Mouse (Mus musculus): Measurements from ENCODE around the gene Fkbp9. TPM values are rescaled to one million over a fixed set of nuclear protein-coding genes. Genes with fewer than 3 reads are reported as not detected.
"Not testable (repeated sequence)": the region's sequence is repeated elsewhere in the genome, so short reads cannot be mapped to it uniquely, and the experiment has no call there.

The Fkbp9 gene
- polyA plus RNA-seq, 1 experiment from 2014 or later: 145 TPM

DNA sequence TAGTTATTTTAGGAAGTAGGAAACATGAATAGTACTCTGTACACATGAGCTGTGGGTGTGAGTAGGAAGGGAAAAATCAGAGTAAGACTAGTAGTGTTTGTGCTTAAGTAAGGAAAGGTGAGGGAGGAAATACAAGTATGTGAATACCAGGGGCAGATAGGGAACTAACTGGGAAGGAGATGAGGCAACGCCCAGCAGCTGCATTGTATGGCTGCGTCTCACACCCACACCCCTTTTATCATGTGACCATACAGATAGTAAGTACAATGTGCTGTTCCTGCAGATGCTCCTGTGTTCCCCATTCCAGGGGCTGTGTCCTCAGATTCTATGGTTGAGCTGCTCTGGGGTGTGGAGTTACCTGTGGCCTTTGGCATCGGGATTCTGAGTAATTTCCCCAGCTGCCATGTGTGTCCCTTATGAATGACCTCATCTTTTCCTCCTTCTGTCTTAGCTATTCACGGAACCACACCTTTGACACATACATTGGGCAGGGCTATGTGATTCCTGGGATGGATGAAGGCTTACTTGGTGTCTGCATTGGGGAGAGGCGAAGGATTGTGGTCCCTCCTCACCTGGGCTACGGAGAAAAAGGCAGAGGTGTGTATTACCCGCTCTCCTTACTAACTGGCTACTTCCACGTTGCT lies 28.5 kb downstream of the Fkbp9 start:
- no peaks in the 10 kb centered on the region for H3K9me3 ChIP-seq (ENCODE audit: low read length)
- no peak for ATAC-seq (ENCODE audit: low FRiP score, low TSS enrichment)
- no peaks in the 10 kb centered on the region for H3K4me1 ChIP-seq (ENCODE audit: insufficient read depth, low read length)
- no peak overlapping the region for H3K9ac ChIP-seq (replicated peaks; ENCODE audit: low read length)
- H3K4me3 ChIP-seq (ENCODE audit: low read length): no peak overlapping the region
- peaks cover 22% of the 10 kb centered on the region for H3K36me3 ChIP-seq (ENCODE audit: insufficient read depth, low read length)
- no peaks in the 10 kb centered on the region for H3K27me3 ChIP-seq (ENCODE audit: insufficient read depth, low read length)
- no peak overlapping the region for H3K4me2 ChIP-seq (replicated peaks; ENCODE audit: low read depth, low read length)
- WGBS: 86% methylated on average over 8 of the region's 8 CpGs
- H3K27ac ChIP-seq (ENCODE audit: low read length): no peak overlapping the region

- not testable (repeated sequence) for ATAC-seq (ENCODE audit: low FRiP score, low TSS enrichment); H3K4me2 ChIP-seq (replicated peaks; ENCODE audit: low read depth, low read length)
- 94% methylated on average over 1 of the region's 1 CpGs for WGBS
Observed at GRCm38 (mm10) chr6:56866899-56867298, 35.0 kb downstream of the Fkbp9 start.

DNA sequence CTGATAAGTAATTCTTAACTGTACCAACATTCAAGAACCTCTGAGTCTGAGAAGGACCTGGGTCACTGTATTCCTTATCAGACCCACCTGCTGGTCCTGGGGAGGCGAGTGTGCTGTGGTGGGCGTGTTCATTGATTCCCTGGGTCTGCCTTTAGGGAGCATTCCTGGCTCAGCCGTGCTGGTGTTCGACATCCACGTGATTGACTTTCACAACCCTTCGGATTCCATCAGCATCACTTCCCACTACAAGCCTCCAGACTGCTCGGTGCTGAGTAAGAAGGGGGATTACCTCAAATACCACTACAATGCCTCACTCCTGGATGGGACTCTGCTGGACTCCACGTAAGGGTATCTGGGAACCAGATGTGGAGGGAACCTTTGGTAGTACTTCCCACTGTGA lies 36.7 kb downstream of the Fkbp9 start:
- Histone ChIP-seq H3K36me3 (ENCODE audit: insufficient read depth, low read length) (peaks cover 12% of the 10 kb centered on the region; the same call in 1 of the 2 replicates), H3K4me3 (ENCODE audit: low read length) (no peak overlapping the region), H3K4me2 (replicated peaks; ENCODE audit: low read depth, low read length) (no peak overlapping the region), H3K4me1 (ENCODE audit: insufficient read depth, low read length) (no peaks in the 10 kb centered on the region), H3K27ac (ENCODE audit: low read length) (no peak overlapping the region), H3K9ac (replicated peaks; ENCODE audit: low read length) (no peak overlapping the region), H3K9me3 (ENCODE audit: low read length) (no peaks in the 10 kb centered on the region), H3K27me3 (ENCODE audit: insufficient read depth, low read length) (no peaks in the 10 kb centered on the region)
- ATAC-seq (ENCODE audit: low FRiP score, low TSS enrichment): no peak
- 82% methylated on average over 8 of the region's 8 CpGs for WGBS

More at GRCm38 (mm10) chr6:56866899-56867298, 35.0 kb downstream of the Fkbp9 start:
- H3K4me3 ChIP-seq (ENCODE audit: low read length); H3K27ac ChIP-seq (ENCODE audit: low read length); H3K4me1 ChIP-seq (ENCODE audit: insufficient read depth, low read length); H3K27me3 ChIP-seq (ENCODE audit: insufficient read depth, low read length); H3K9me3 ChIP-seq (ENCODE audit: low read length); H3K9ac ChIP-seq (replicated peaks; ENCODE audit: low read length): not testable (repeated sequence)
- H3K36me3 ChIP-seq (ENCODE audit: insufficient read depth, low read length): peaks cover 17% of the 10 kb centered on the region; the same call in 1 of the 2 replicates

GRCm38 (mm10) chr6:56870027-56870426 lies 38.2 kb downstream of the Fkbp9 start:
- WGBS: 57% methylated on average over 2 of the region's 2 CpGs
- H3K36me3 ChIP-seq (ENCODE audit: insufficient read depth, low read length): peaks cover 16% of the 10 kb centered on the region; the same call in 1 of the 2 replicates

GRCm38 (mm10) chr6:56876870-56877269 lies 45.0 kb downstream of the Fkbp9 start:
- H3K36me3 ChIP-seq (ENCODE audit: insufficient read depth, low read length): peaks cover 30% of the 10 kb centered on the region
- no peak overlapping the region for H3K27ac ChIP-seq (ENCODE audit: low read length)
- 72% methylated on average over 4 of the region's 4 CpGs for WGBS
- H3K9me3 ChIP-seq (ENCODE audit: low read length): no peaks in the 10 kb centered on the region
- H3K27me3 ChIP-seq (ENCODE audit: insufficient read depth, low read length): no peaks in the 10 kb centered on the region
- H3K4me3 ChIP-seq (ENCODE audit: low read length): no peak overlapping the region
- no peak overlapping the region for H3K9ac ChIP-seq (replicated peaks; ENCODE audit: low read length)
- H3K4me1 ChIP-seq (ENCODE audit: insufficient read depth, low read length): no peaks in the 10 kb centered on the region
- no peak overlapping the region for H3K4me2 ChIP-seq (replicated peaks; ENCODE audit: low read depth, low read length)
- ATAC-seq (ENCODE audit: low FRiP score, low TSS enrichment): no peak

More at GRCm38 (mm10) chr6:56870027-56870426, 38.2 kb downstream of the Fkbp9 start:
- Histone ChIP-seq H3K4me2 (replicated peaks; ENCODE audit: low read depth, low read length) (no peak overlapping the region), H3K27me3 (ENCODE audit: insufficient read depth, low read length) (no peaks in the 10 kb centered on the region), H3K27ac (ENCODE audit: low read length) (no peak overlapping the region), H3K9me3 (ENCODE audit: low read length) (no peaks in the 10 kb centered on the region), H3K4me3 (ENCODE audit: low read length) (no peak overlapping the region), H3K4me1 (ENCODE audit: insufficient read depth, low read length) (no peaks in the 10 kb centered on the region), H3K9ac (replicated peaks; ENCODE audit: low read length) (no peak overlapping the region)
- ATAC-seq (ENCODE audit: low FRiP score, low TSS enrichment): no peak

DNA sequence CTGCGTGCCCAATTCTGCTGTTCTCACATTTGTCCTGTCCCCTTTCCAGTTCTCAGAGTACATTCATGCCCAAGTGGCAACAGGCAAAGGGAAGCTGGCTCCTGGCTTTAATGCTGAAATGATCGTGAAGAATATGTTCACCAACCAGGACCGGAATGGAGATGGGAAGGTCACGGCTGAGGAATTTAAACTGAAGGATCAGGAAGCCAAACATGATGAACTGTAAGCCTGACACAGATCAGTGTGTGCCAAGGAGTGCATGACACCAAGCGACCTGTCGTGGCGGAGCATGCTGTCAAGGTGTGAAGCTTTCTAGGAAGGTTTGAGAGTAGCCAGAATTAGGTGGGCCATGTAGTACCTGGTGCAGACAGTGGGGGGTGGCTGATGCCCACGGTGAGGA lies 46.1 kb downstream of the Fkbp9 start:
- 90% methylated on average over 8 of the region's 8 CpGs for WGBS
- no peaks in the 10 kb centered on the region for H3K9me3 ChIP-seq (ENCODE audit: low read length)
- no peak overlapping the region for H3K9ac ChIP-seq (replicated peaks; ENCODE audit: low read length)
- no peak overlapping the region for H3K4me3 ChIP-seq (ENCODE audit: low read length)
- H3K27me3 ChIP-seq (ENCODE audit: insufficient read depth, low read length): no peaks in the 10 kb centered on the region
- no peak overlapping the region for H3K4me2 ChIP-seq (replicated peaks; ENCODE audit: low read depth, low read length)
- ATAC-seq (ENCODE audit: low FRiP score, low TSS enrichment): no peak
- no peak overlapping the region for H3K27ac ChIP-seq (ENCODE audit: low read length)
- H3K36me3 ChIP-seq (ENCODE audit: insufficient read depth, low read length): peaks cover 37% of the 10 kb centered on the region
- no peaks in the 10 kb centered on the region for H3K4me1 ChIP-seq (ENCODE audit: insufficient read depth, low read length)

DNA sequence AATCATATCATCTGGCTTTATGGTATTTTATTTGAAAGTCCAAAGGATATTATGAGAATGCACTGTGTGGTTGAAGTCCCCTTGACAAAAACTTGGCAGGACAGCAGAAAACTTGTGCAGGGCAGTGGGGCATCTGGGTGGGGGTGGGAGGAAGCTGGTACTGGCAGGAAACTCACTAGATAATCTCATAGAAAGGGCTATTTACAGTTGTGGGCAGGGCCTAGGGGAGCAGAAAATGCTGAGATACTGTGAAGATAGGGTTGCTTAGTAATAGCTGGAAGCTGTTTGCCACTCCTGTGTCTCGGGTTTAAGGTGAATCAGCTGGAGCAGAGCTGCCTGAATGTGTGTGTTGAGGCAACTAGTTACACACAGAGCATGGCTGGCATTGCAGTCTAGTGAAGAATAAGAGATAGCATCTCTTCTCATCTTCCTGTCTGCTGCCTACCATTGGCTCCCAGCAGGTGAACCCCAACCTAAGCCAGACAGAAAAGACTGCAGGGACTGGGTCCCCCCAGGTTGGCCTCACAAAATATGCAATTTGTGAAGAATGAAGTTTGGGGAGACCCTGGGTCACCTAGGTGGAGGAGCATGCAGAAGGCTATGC lies 47.6 kb downstream of the Fkbp9 start:
- no peak overlapping the region for H3K4me2 ChIP-seq (replicated peaks; ENCODE audit: low read depth, low read length)
- WGBS: 47% methylated on average over 1 of the region's 1 CpGs
- no peak overlapping the region for H3K4me3 ChIP-seq (ENCODE audit: low read length)
- H3K4me1 ChIP-seq (ENCODE audit: insufficient read depth, low read length): no peaks in the 10 kb centered on the region
- H3K27me3 ChIP-seq (ENCODE audit: insufficient read depth, low read length): no peaks in the 10 kb centered on the region
- peaks cover 39% of the 10 kb centered on the region for H3K36me3 ChIP-seq (ENCODE audit: insufficient read depth, low read length)
- ATAC-seq (ENCODE audit: low FRiP score, low TSS enrichment): peak; percentile 59; the same call in 1 of the 2 replicates
- no peak overlapping the region for H3K27ac ChIP-seq (ENCODE audit: low read length)
- H3K9ac ChIP-seq (replicated peaks; ENCODE audit: low read length): no peak overlapping the region
- no peaks in the 10 kb centered on the region for H3K9me3 ChIP-seq (ENCODE audit: low read length)

- peaks cover 43% of the 10 kb centered on the region for H3K36me3 ChIP-seq (ENCODE audit: insufficient read depth, low read length)
Observed at GRCm38 (mm10) chr6:56888561-56888960, 56.7 kb downstream of the Fkbp9 start.

DNA sequence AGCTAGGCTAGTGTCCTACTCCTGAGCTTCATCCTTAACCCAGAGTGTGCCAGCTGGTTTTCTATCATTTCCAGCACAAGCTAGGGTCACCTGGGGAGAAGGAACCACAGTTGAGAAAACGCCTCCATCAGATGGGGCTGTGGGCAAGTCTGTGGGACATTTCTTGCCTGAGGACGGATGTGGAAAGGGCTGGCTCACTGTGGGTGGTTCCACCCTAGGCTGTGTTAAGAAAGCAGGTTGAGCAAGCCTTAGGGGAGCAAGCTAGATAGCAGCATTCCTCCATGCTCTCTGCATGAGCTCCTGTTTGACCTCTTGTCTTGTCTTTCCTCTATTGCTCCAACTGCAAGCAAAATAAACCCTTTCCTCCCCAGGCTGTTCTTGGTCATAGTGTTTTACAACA lies 58.9 kb downstream of the Fkbp9 start:
- H3K4me1 ChIP-seq (ENCODE audit: insufficient read depth, low read length): no peaks in the 10 kb centered on the region
- H3K27ac ChIP-seq (ENCODE audit: low read length): no peak overlapping the region
- ATAC-seq (ENCODE audit: low FRiP score, low TSS enrichment): no peak
- H3K4me3 ChIP-seq (ENCODE audit: low read length): no peak overlapping the region
- peaks cover 40% of the 10 kb centered on the region for H3K36me3 ChIP-seq (ENCODE audit: insufficient read depth, low read length)
- no peak overlapping the region for H3K4me2 ChIP-seq (replicated peaks; ENCODE audit: low read depth, low read length)
- no peak overlapping the region for H3K9ac ChIP-seq (replicated peaks; ENCODE audit: low read length)
- no peaks in the 10 kb centered on the region for H3K27me3 ChIP-seq (ENCODE audit: insufficient read depth, low read length)
- WGBS: 92% methylated on average over 2 of the region's 2 CpGs
- H3K9me3 ChIP-seq (ENCODE audit: low read length): no peaks in the 10 kb centered on the region

More at GRCm38 (mm10) chr6:56888561-56888960, 56.7 kb downstream of the Fkbp9 start:
- Histone ChIP-seq H3K27me3 (ENCODE audit: insufficient read depth, low read length) (no peaks in the 10 kb centered on the region), H3K4me2 (replicated peaks; ENCODE audit: low read depth, low read length) (no peak overlapping the region), H3K9me3 (ENCODE audit: low read length) (no peaks in the 10 kb centered on the region), H3K4me1 (ENCODE audit: insufficient read depth, low read length) (no peaks in the 10 kb centered on the region), H3K27ac (ENCODE audit: low read length) (no peak overlapping the region), H3K9ac (replicated peaks; ENCODE audit: low read length) (no peak overlapping the region), H3K4me3 (ENCODE audit: low read length) (no peak overlapping the region)
- WGBS: 92% methylated on average over 6 of the region's 6 CpGs
- ATAC-seq (ENCODE audit: low FRiP score, low TSS enrichment): no peak

GRCm38 (mm10) chr6:56899601-56900000 lies 67.7 kb downstream of the Fkbp9 start:
- Histone ChIP-seq H3K36me3 (ENCODE audit: insufficient read depth, low read length) (no peaks in the 10 kb centered on the region), H3K27me3 (ENCODE audit: insufficient read depth, low read length) (no peaks in the 10 kb centered on the region), H3K4me2 (replicated peaks; ENCODE audit: low read depth, low read length) (no peak overlapping the region), H3K4me3 (ENCODE audit: low read length) (no peak overlapping the region), H3K4me1 (ENCODE audit: insufficient read depth, low read length) (peaks cover 19% of the 10 kb centered on the region), H3K9me3 (ENCODE audit: low read length) (no peaks in the 10 kb centered on the region), H3K9ac (replicated peaks; ENCODE audit: low read length) (no peak overlapping the region), H3K27ac (ENCODE audit: low read length) (no peak overlapping the region)
- 78% methylated on average over 3 of the region's 3 CpGs for WGBS
- no peak for ATAC-seq (ENCODE audit: low FRiP score, low TSS enrichment)
